Mouse (Mus musculus) ES-E14 (cell line): ENCODE measurements at regions not wholly inside any gene's neighbourhood (a gene's known extent, or its start where the extent isn't known, plus 50 kb on each side); places are given as distances from the start of the nearest gene placed in this dataset.

Experiments
- CHD2 ChIP-seq: IDR thresholded peaks from 2 replicates; pipeline ENCODE4 v1.6.1; 2014; ENCODE audit warnings: mild to moderate bottlenecking, low read depth, low read length, inconsistent platforms
- MAFK ChIP-seq: IDR thresholded peaks from 2 replicates; pipeline ENCODE4 v1.6.1; 2014; ENCODE audit warnings: mild to moderate bottlenecking, low read depth, low read length, inconsistent platforms; ENCODE audit not compliant: insufficient read depth
- ZNF384 ChIP-seq: IDR thresholded peaks from 2 replicates; pipeline ENCODE4 v1.6.1; 2012; ENCODE audit warnings: low read depth, low read length, inconsistent platforms

GRCm38 (mm10) chr2:179307286-179307931 lies 134.8 kb upstream of the Cdh4 start:
- TF ChIP-seq MAFK (no peak), ZNF384 (no peak), CHD2 (no peak)
